Mouse (Mus musculus) hindbrain, embryonic 10.5 days (tissue): Measurements from ENCODE around the gene Nipal1. TPM values are rescaled to one million over a fixed set of nuclear protein-coding genes. Genes with fewer than 3 reads are reported as not detected.

Experiments
- DNase-seq: peaks from one replicate; pipeline ENCODE4 v3.0.0-alpha.2; 2017; ENCODE audit warnings: low spot score
- H3K27ac ChIP-seq: fragments of 300-500 bp; sonication (generic); 2 replicates; pipeline ENCODE4 v1.5.1; 2016; ENCODE audit warnings: mild to moderate bottlenecking, moderate library complexity
- H3K27me3 ChIP-seq: fragments of 300-500 bp; sonication (generic); 2 replicates; pipeline ENCODE4 v1.6.1; 2016; ENCODE audit warnings: mild to moderate bottlenecking; ENCODE audit not compliant: poor library complexity, insufficient read depth, severe bottlenecking
- H3K36me3 ChIP-seq: fragments of 300-500 bp; sonication (generic); 2 replicates; pipeline ENCODE4 v1.6.1; 2016; ENCODE audit warnings: mild to moderate bottlenecking, moderate library complexity
- H3K4me1 ChIP-seq: fragments of 300-500 bp; sonication (generic); replicated peaks from 2 replicates; pipeline ENCODE4 v1.6.1; 2016; ENCODE audit warnings: mild to moderate bottlenecking
- H3K4me3 ChIP-seq: fragments of 300-500 bp; sonication (generic); 2 replicates; pipeline ENCODE4 v1.5.1; 2016; ENCODE audit warnings: mild to moderate bottlenecking, moderate library complexity
- H3K9me3 ChIP-seq: fragments of 300-500 bp; sonication (generic); 2 replicates; pipeline ENCODE4 v1.6.1; 2016; ENCODE audit warnings: mild to moderate bottlenecking, moderate library complexity
- WGBS: fragments of 180-500 bp; shearing (Covaris S2); methylation state at CpG from one replicate; pipeline ENCODE4 v1.1.7; 2016; 5-methylcytosine and 5-hydroxymethylcytosine counted together
- polyA plus RNA-seq: library from polyadenylated mRNA; unstranded; fragments of >200 nt; fragmentation: Nextera tagmentation; extraction: Ambion mirVana; gene quantifications from 2 replicates; pipeline ENCODE4 v1.2.1, GENCODE M21; 2016

Nipal1 gene
- polyA plus RNA-seq, 1 experiment from 2014 or later, result 0.44 TPM

DNA sequence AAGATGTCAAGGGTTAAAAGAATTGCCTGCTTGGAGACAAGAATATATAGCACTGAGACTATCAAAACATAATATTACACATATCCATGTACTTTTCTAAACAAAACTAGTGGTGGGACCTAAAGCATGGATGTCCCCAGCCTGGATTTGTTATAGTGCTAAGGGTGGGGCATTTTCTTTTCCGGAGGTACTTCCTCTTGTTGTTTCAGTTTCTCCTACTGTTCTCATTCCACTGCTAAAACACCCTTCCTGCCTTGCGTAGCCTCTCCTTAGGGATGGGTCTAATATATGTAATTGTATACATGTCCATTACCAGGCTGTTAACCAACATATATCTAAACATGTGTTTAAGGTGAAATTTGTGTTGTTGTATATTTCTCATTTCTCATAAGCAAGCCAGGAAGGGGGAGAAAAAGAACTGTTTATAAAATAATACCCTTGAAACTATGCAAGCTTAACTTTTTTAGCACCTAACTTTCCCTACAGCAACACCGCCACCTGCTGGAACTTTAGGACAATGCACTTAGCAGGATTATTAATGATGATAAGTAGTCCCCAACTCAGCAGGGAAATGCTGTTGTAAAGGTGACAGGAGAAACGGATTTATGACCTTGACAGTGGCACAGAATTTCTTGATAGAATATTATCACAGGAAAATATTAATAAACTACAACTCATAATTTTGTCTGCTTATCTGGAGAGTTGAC is 63.1 kb downstream of the Nipal1 start:
- Histone ChIP-seq H3K4me3 (no peak overlapping the region), H3K27me3 (no peaks in the 10 kb centered on the region), H3K27ac (no peak overlapping the region), H3K4me1 (peaks cover 8% of the 10 kb centered on the region), H3K36me3 (no peaks in the 10 kb centered on the region), H3K9me3 (no peaks in the 10 kb centered on the region)
- 32% methylated on average over 4 of the region's 4 CpGs for WGBS
- peak; percentile 51 for DNase-seq

- 64% methylated on average over 7 of the region's 7 CpGs for WGBS
- no peaks in the 10 kb centered on the region for H3K9me3 ChIP-seq
Observed at GRCm38 (mm10) chr5:72720587-72720986, 73.0 kb downstream of the Nipal1 start.

More at GRCm38 (mm10) chr5:72720587-72720986, 73.0 kb downstream of the Nipal1 start:
- no peak overlapping the region for H3K27ac ChIP-seq
- H3K36me3 ChIP-seq, result no peaks in the 10 kb centered on the region
- peaks cover 6% of the 10 kb centered on the region; the same call in 1 of the 2 replicates for H3K4me1 ChIP-seq
- DNase-seq, result no peak
- no peaks in the 10 kb centered on the region for H3K27me3 ChIP-seq
- H3K4me3 ChIP-seq, result no peak overlapping the region

Other genes starting within 250 kb of the Nipal1 start
- 5.8 and 7.8 TPM in 2 replicates for gene Corin, start 143.3 kb upstream of the Nipal1 start, polyA plus RNA-seq
- gene Nfxl1, start 88.1 kb upstream of the Nipal1 start, polyA plus RNA-seq, result 14.9 and 18.1 TPM in 2 replicates
- 0.40 and 1.8 TPM in 2 replicates for gene Zar1, start 66.5 kb upstream of the Nipal1 start, polyA plus RNA-seq
- gene Gm5868, start 60.2 kb upstream of the Nipal1 start, polyA plus RNA-seq, result 3.2 and 7.0 TPM in 2 replicates
- gene Cnga1, start 3.5 kb upstream of the Nipal1 start, polyA plus RNA-seq, result not detected in 2 replicates
- gene Txk, start 105.0 kb downstream of the Nipal1 start, polyA plus RNA-seq, result not detected in 2 replicates
- gene Tec, start 220.7 kb downstream of the Nipal1 start, polyA plus RNA-seq, result 3.6 and 4.3 TPM in 2 replicates